Mouse (Mus musculus): ENCODE data around the gene Nol9. TPM values are rescaled to one million over a fixed set of nuclear protein-coding genes. Genes with fewer than 3 reads are reported as not detected.

The Nol9 gene
- total RNA-seq, 2 experiments from 2014 or later = 19.9 to 21.0 TPM

- Histone ChIP-seq H3K27ac (peak overlapping the region; percentile 81), H3K4me3 (peak overlapping the region; percentile 96)
- DNase-seq (ENCODE audit: low spot score in 2 of 2) = no peak
- no peak for TF ChIP-seq CTCF (conservative IDR thresholded peaks at IDR 0.05)
These were observed 750 bp downstream of the Nol9 start for GRCm38 (mm10) chr4:152039831-152040310.

- no peak overlapping the region for H3K27ac ChIP-seq
- no peak overlapping the region for H3K4me3 ChIP-seq
- no peak for DNase-seq (ENCODE audit: low spot score in 2 of 2)
- no peak for TF ChIP-seq CTCF (conservative IDR thresholded peaks at IDR 0.05)
These were observed 3.0 kb downstream of the Nol9 start for GRCm38 (mm10) chr4:152041924-152042641.

GRCm38 (mm10) chr4:152043171-152043570, 4.0 kb downstream of the Nol9 start:
- DNase-seq (ENCODE audit: low spot score in 2 of 2) = no peak

GRCm38 (mm10) chr4:152044609-152045008, 5.5 kb downstream of the Nol9 start:
- Histone ChIP-seq H3K27ac (no peak overlapping the region), H3K4me3 (no peak overlapping the region)
- DNase-seq (ENCODE audit: low spot score in 2 of 2) = no peak
- no peak for TF ChIP-seq CTCF (conservative IDR thresholded peaks at IDR 0.05)

More at GRCm38 (mm10) chr4:152043171-152043570, 4.0 kb downstream of the Nol9 start:
- no peak for TF ChIP-seq CTCF (conservative IDR thresholded peaks at IDR 0.05)
- no peak overlapping the region for H3K27ac ChIP-seq
- no peak overlapping the region for H3K4me3 ChIP-seq

GRCm38 (mm10) chr4:152062390-152063110, 23.4 kb downstream of the Nol9 start:
- Histone ChIP-seq H3K27ac (no peak overlapping the region), H3K4me3 (no peak overlapping the region)
- no peak for TF ChIP-seq CTCF (conservative IDR thresholded peaks at IDR 0.05)
- no peak for DNase-seq (ENCODE audit: low spot score in 2 of 2)

GRCm38 (mm10) chr4:152067280-152067679, 28.2 kb downstream of the Nol9 start:
- Histone ChIP-seq H3K27ac (no peak overlapping the region), H3K4me3 (no peak overlapping the region)
- TF ChIP-seq CTCF (conservative IDR thresholded peaks at IDR 0.05) = no peak
- DNase-seq (ENCODE audit: low spot score in 2 of 2) = no peak

GRCm38 (mm10) chr4:152068166-152068724, 29.1 kb downstream of the Nol9 start:
- Histone ChIP-seq H3K27ac (no peak overlapping the region), H3K4me3 (no peak overlapping the region)
- DNase-seq (ENCODE audit: low spot score in 2 of 2) = no peak
- no peak for TF ChIP-seq CTCF (conservative IDR thresholded peaks at IDR 0.05)

- DNase-seq (ENCODE audit: low spot score in 2 of 2) = no peak
- TF ChIP-seq CTCF (conservative IDR thresholded peaks at IDR 0.05) = no peak
- Histone ChIP-seq H3K27ac (no peak overlapping the region), H3K4me3 (no peak overlapping the region)
These were observed 30.1 kb downstream of the Nol9 start for GRCm38 (mm10) chr4:152069245-152069644.

GRCm38 (mm10) chr4:152070494-152071396, 31.6 kb downstream of the Nol9 start:
- H3K4me3 ChIP-seq = no peak overlapping the region
- no peak for DNase-seq (ENCODE audit: low spot score in 2 of 2)
- TF ChIP-seq CTCF (conservative IDR thresholded peaks at IDR 0.05) = no peak
- H3K27ac ChIP-seq = 0 out of 2 replicates have a peak overlapping the region, but pooled peaks have one; percentile 41

GRCm38 (mm10) chr4:152072121-152072601, 33.0 kb downstream of the Nol9 start, which contains the start of gene Plekhg5:
TSS of gene Plekhg5 (plus strand) at chr4:152072498.
- TF ChIP-seq CTCF (conservative IDR thresholded peaks at IDR 0.05) = no peak
- DNase-seq (ENCODE audit: low spot score in 2 of 2) = no peak
- H3K4me3 ChIP-seq = peak within 1 kb of the TSS; percentile 45
- peak within 1 kb of the TSS; percentile 76 for H3K27ac ChIP-seq

GRCm38 (mm10) chr4:152072655-152073054, 33.5 kb downstream of the Nol9 start:
- no peak for DNase-seq (ENCODE audit: low spot score in 2 of 2)
- peak overlapping the region; percentile 76 for H3K27ac ChIP-seq
- no peak for TF ChIP-seq CTCF (conservative IDR thresholded peaks at IDR 0.05)

GRCm38 (mm10) chr4:152073715-152074114, 34.6 kb downstream of the Nol9 start:
- Histone ChIP-seq H3K4me3 (peak overlapping the region; percentile 44), H3K27ac (peak overlapping the region; percentile 72)
- no peak for DNase-seq (ENCODE audit: low spot score in 2 of 2)

More at GRCm38 (mm10) chr4:152072655-152073054, 33.5 kb downstream of the Nol9 start:
- H3K4me3 ChIP-seq = peak overlapping the region; percentile 45

More at GRCm38 (mm10) chr4:152073715-152074114, 34.6 kb downstream of the Nol9 start:
- no peak for TF ChIP-seq CTCF (conservative IDR thresholded peaks at IDR 0.05)

All from layer of hippocampus, adult 2 months (tissue).